Mouse (Mus musculus): Measurements from ENCODE around the gene Dydc2. TPM values are rescaled to one million over a fixed set of nuclear protein-coding genes. Genes with fewer than 3 reads are reported as not detected.

Dydc2 gene
- polyA plus RNA-seq, 1 experiment, result not detected

DNA sequence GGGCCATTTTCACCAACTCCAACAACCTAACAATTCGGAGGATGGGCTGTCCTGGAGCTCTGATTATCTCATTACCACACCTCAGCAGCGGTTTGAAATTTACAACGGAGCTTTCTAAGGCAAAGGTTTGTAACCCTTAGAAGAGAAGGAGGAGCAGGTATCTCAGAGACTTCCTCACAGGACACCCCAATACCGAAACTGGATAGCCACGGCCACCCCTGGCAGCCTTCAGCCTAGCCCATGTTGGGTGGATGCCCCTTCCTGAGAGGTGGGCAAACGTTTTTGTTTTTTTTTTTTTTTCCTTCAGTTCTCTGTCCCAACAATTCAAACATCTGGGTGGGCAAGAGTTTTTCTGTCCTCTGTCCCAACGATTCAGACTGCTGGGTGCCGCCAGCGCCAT, 55.9 kb downstream of the Dydc2 start:
- DNase-seq (ENCODE audit: low read depth in 1 of 2, low spot score in 2 of 2), result no peak
- Histone ChIP-seq H3K27ac (ENCODE audit: insufficient read depth, low read length) (no peak overlapping the region), H3K27me3 (ENCODE audit: control insufficient read depth, insufficient read depth, low read length) (no peaks in the 10 kb centered on the region), H3K4me3 (ENCODE audit: extremely low read depth, insufficient read depth, insufficient read length) (peak overlapping the region; percentile 82), H3K36me3 (ENCODE audit: control insufficient read depth, insufficient read depth, low read length) (no peaks in the 10 kb centered on the region), H3K4me1 (ENCODE audit: control insufficient read depth, insufficient read depth, insufficient read length) (peaks cover 8% of the 10 kb centered on the region; the same call in 1 of the 2 replicates)
- no peak for TF ChIP-seq POLR2A (IDR thresholded peaks at IDR 0.05; ENCODE audit: low read depth, low read length)
- no peak for TF ChIP-seq CTCF (IDR thresholded peaks at IDR 0.05; ENCODE audit: extremely low read depth, insufficient read depth, insufficient read length, insufficient replicate concordance)
- WGBS, result 14% methylated on average over 9 of the region's 9 CpGs

DNA sequence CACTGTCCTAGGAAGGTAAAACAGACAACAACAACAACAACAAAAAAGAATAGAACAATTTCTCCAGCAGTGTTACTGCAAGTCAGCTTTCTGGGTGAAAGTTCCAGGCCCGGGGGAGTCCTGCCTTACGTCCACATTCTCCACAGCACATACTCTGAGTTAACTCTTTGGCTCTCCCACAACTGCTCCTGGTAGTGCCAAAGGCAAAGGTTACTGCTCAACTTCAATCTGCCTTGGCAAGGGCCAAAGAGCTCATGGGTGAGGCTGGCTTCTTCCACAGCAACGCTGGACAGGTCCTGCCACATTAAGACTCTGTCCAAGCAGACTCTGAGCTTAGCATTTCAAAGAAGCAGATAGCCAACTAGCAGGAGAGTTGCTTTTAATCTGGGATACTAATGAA, 57.1 kb downstream of the Dydc2 start:
- Histone ChIP-seq H3K4me3 (ENCODE audit: extremely low read depth, insufficient read depth, insufficient read length) (no peak overlapping the region), H3K27ac (ENCODE audit: insufficient read depth, low read length) (no peak overlapping the region), H3K27me3 (ENCODE audit: control insufficient read depth, insufficient read depth, low read length) (no peaks in the 10 kb centered on the region), H3K4me1 (ENCODE audit: control insufficient read depth, insufficient read depth, insufficient read length) (0 out of 2 replicates have a peak, but pooled peaks cover 6% of the 10 kb centered on the region), H3K36me3 (ENCODE audit: control insufficient read depth, insufficient read depth, low read length) (no peaks in the 10 kb centered on the region)
- no peak for TF ChIP-seq CTCF (IDR thresholded peaks at IDR 0.05; ENCODE audit: extremely low read depth, insufficient read depth, insufficient read length, insufficient replicate concordance)
- no peak for TF ChIP-seq POLR2A (IDR thresholded peaks at IDR 0.05; ENCODE audit: low read depth, low read length)
- DNase-seq (ENCODE audit: low read depth in 1 of 2, low spot score in 2 of 2), result no peak
- WGBS, result 90% methylated on average over 3 of the region's 3 CpGs

DNA sequence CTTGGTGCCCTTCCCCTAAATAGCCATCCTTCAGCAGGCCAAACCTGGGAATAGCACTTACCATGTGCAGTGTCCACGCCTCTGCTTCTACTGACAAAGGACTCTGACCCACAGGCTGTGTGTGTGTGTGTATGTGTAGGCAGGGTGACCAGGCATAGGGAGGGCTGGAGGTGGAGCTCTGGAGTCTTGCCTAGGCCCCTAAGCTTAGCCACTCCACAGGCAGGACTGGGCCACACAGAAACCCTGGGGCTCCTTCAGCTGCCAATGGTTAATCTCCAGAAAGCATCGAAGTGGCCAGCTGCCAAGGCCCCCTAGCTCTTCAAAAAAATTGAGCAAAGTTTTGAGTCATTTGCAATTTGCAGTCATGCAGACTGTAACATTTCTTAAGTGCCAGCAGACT, 60.9 kb downstream of the Dydc2 start:
- H3K27ac ChIP-seq (ENCODE audit: insufficient read depth, low read length), result no peak overlapping the region
- H3K4me1 ChIP-seq (ENCODE audit: control insufficient read depth, insufficient read depth, insufficient read length), result 0 out of 2 replicates have a peak, but pooled peaks cover 3% of the 10 kb centered on the region
- 79% methylated on average over 2 of the region's 2 CpGs for WGBS
- DNase-seq (ENCODE audit: low read depth in 1 of 2, low spot score in 2 of 2), result no peak
- H3K27me3 ChIP-seq (ENCODE audit: control insufficient read depth, insufficient read depth, low read length), result no peaks in the 10 kb centered on the region
- no peak overlapping the region for H3K4me3 ChIP-seq (ENCODE audit: extremely low read depth, insufficient read depth, insufficient read length)
- H3K36me3 ChIP-seq (ENCODE audit: control insufficient read depth, insufficient read depth, low read length), result no peaks in the 10 kb centered on the region
- TF ChIP-seq POLR2A (IDR thresholded peaks at IDR 0.05; ENCODE audit: low read depth, low read length) (no peak), CTCF (IDR thresholded peaks at IDR 0.05; ENCODE audit: extremely low read depth, insufficient read depth, insufficient read length, insufficient replicate concordance) (no peak)

DNA sequence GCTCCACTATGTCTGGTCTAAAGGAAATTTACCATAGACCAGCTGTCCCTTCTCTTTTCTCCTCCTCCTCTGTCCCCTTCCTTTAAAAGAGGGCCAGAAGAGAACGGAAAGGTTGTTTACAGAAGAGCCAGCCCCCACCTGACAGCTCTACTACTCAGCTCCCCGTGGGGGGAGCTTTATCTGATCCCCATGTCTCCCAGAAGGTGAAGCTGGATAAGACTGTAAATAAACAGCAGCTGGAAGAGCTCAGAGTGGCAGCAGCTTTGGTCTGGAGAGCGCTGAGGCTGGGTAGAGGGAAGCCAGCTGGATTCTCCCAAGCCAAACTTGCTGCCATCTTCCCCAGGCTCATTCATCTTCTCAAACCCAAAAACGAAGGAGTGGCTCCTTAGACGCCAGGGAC, 61.4 kb downstream of the Dydc2 start:
- Histone ChIP-seq H3K4me3 (ENCODE audit: extremely low read depth, insufficient read depth, insufficient read length) (no peak overlapping the region), H3K4me1 (ENCODE audit: control insufficient read depth, insufficient read depth, insufficient read length) (no peaks in the 10 kb centered on the region), H3K27ac (ENCODE audit: insufficient read depth, low read length) (no peak overlapping the region), H3K27me3 (ENCODE audit: control insufficient read depth, insufficient read depth, low read length) (no peaks in the 10 kb centered on the region), H3K36me3 (ENCODE audit: control insufficient read depth, insufficient read depth, low read length) (no peaks in the 10 kb centered on the region)
- no peak for DNase-seq (ENCODE audit: low read depth in 1 of 2, low spot score in 2 of 2)
- whole genome bisulfite sequencing, result 82% methylated on average over 5 of the region's 5 CpGs
- TF ChIP-seq CTCF (IDR thresholded peaks at IDR 0.05; ENCODE audit: extremely low read depth, insufficient read depth, insufficient read length, insufficient replicate concordance) (no peak), POLR2A (IDR thresholded peaks at IDR 0.05; ENCODE audit: low read depth, low read length) (no peak)

DNA sequence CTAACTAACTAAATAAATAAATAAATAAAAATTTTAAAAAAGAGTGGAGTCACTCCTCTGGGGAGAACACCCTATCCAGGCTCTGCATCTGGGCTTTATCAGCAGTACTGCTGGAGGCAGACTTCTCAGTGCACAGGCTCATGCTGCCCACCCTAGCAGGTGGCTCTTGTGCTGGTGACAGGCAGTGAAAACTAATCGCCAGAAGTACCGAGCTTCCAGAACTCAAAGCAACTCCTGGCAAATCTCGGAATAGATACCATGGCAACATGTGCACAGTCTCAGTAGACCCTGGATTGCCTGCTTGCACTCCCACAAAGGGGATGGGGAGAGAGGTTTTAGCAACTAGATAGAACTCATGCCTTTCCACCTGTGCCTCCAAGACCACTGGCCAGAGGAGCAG, 62.1 kb downstream of the Dydc2 start:
- no peak for DNase-seq (ENCODE audit: low read depth in 1 of 2, low spot score in 2 of 2)
- no peak overlapping the region for H3K27ac ChIP-seq (ENCODE audit: insufficient read depth, low read length)
- no peaks in the 10 kb centered on the region for H3K27me3 ChIP-seq (ENCODE audit: control insufficient read depth, insufficient read depth, low read length)
- TF ChIP-seq POLR2A (IDR thresholded peaks at IDR 0.05; ENCODE audit: low read depth, low read length), result no peak
- no peak for TF ChIP-seq CTCF (IDR thresholded peaks at IDR 0.05; ENCODE audit: extremely low read depth, insufficient read depth, insufficient read length, insufficient replicate concordance)
- H3K4me1 ChIP-seq (ENCODE audit: control insufficient read depth, insufficient read depth, insufficient read length), result no peaks in the 10 kb centered on the region
- 85% methylated on average over 3 of the region's 3 CpGs for WGBS
- no peak overlapping the region for H3K4me3 ChIP-seq (ENCODE audit: extremely low read depth, insufficient read depth, insufficient read length)
- H3K36me3 ChIP-seq (ENCODE audit: control insufficient read depth, insufficient read depth, low read length), result no peaks in the 10 kb centered on the region

DNA sequence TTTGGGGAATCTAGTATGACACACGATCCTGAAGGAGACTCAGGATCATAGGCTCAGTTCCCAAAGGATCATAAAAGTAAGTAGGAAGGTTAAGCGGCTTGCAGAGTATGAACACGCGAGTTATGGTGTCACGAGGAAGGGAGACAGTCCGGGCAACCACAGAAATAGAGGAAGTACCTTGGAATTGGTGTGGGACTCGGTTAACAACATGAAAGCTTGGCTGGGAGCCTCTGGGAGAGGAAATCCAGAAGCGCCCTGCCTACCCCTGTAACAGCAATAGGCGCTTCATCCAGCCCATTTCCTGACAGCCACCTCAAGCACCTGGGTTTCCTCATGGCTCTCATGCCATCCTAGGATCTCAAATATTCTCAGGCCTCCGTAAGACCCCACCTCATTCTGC, 62.7 kb downstream of the Dydc2 start:
- 76% methylated on average over 10 of the region's 10 CpGs for WGBS
- Histone ChIP-seq H3K4me3 (ENCODE audit: extremely low read depth, insufficient read depth, insufficient read length) (no peak overlapping the region), H3K4me1 (ENCODE audit: control insufficient read depth, insufficient read depth, insufficient read length) (no peaks in the 10 kb centered on the region), H3K27me3 (ENCODE audit: control insufficient read depth, insufficient read depth, low read length) (no peaks in the 10 kb centered on the region), H3K27ac (ENCODE audit: insufficient read depth, low read length) (no peak overlapping the region), H3K36me3 (ENCODE audit: control insufficient read depth, insufficient read depth, low read length) (no peaks in the 10 kb centered on the region)
- TF ChIP-seq POLR2A (IDR thresholded peaks at IDR 0.05; ENCODE audit: low read depth, low read length) (no peak), CTCF (IDR thresholded peaks at IDR 0.05; ENCODE audit: extremely low read depth, insufficient read depth, insufficient read length, insufficient replicate concordance) (no peak)
- no peak for DNase-seq (ENCODE audit: low read depth in 1 of 2, low spot score in 2 of 2)

DNA sequence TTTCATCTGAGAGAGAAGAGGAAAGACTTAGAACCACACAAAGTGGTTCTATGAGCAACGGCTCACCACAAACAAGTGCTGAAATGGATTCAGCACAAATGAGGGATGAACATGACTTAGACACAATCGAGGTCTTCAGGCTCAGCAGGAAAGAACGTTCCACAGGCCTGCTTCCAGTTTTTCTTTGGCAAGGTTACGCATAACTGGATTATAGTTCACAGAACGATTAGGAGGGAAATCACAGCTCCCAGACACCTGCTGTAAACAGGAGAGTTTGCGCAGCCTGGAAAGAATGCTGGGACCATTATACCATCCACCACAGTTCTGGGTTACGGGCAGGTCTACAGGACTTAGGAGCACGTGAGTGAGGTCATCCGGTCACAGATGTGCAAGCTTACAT, 63.3 kb downstream of the Dydc2 start:
- DNase-seq (ENCODE audit: low read depth in 1 of 2, low spot score in 2 of 2), result no peak
- whole genome bisulfite sequencing, result 86% methylated on average over 9 of the region's 9 CpGs
- Histone ChIP-seq H3K36me3 (ENCODE audit: control insufficient read depth, insufficient read depth, low read length) (no peaks in the 10 kb centered on the region), H3K4me1 (ENCODE audit: control insufficient read depth, insufficient read depth, insufficient read length) (peaks cover 2% of the 10 kb centered on the region; the same call in 1 of the 2 replicates), H3K27ac (ENCODE audit: insufficient read depth, low read length) (no peak overlapping the region), H3K27me3 (ENCODE audit: control insufficient read depth, insufficient read depth, low read length) (no peaks in the 10 kb centered on the region), H3K4me3 (ENCODE audit: extremely low read depth, insufficient read depth, insufficient read length) (no peak overlapping the region)
- no peak for TF ChIP-seq POLR2A (IDR thresholded peaks at IDR 0.05; ENCODE audit: low read depth, low read length)
- TF ChIP-seq CTCF (IDR thresholded peaks at IDR 0.05; ENCODE audit: extremely low read depth, insufficient read depth, insufficient read length, insufficient replicate concordance), result no peak
